Mouse (Mus musculus) erythroblast, embryonic 14.5 days (primary cell): ENCODE data around the gene Gm2974.
"Not testable (repeated sequence)": the region's sequence is repeated elsewhere in the genome, so short reads cannot be mapped to it uniquely, and the experiment has no call there.

Experiments
- GATA1 ChIP-seq: IDR thresholded peaks from 2 replicates; pipeline ENCODE4 v1.6.1; 2012; ENCODE audit warnings: low read length, inconsistent platforms, mixed read lengths
- TAL1 ChIP-seq: IDR thresholded peaks from 3 replicates; pipeline ENCODE4 v1.6.1; 2012; ENCODE audit warnings: low read length, inconsistent platforms, mixed read lengths

GRCm38 (mm10) chr14:4182030-4182429, 346 bp upstream of the Gm2974 start:
- not testable (repeated sequence) for TF ChIP-seq GATA1, TAL1
